Mouse (Mus musculus): ENCODE measurements at regions not wholly inside any gene's neighbourhood (a gene's known extent, or its start where the extent isn't known, plus 50 kb on each side); places are given as distances from the start of the nearest gene placed in this dataset.

DNA sequence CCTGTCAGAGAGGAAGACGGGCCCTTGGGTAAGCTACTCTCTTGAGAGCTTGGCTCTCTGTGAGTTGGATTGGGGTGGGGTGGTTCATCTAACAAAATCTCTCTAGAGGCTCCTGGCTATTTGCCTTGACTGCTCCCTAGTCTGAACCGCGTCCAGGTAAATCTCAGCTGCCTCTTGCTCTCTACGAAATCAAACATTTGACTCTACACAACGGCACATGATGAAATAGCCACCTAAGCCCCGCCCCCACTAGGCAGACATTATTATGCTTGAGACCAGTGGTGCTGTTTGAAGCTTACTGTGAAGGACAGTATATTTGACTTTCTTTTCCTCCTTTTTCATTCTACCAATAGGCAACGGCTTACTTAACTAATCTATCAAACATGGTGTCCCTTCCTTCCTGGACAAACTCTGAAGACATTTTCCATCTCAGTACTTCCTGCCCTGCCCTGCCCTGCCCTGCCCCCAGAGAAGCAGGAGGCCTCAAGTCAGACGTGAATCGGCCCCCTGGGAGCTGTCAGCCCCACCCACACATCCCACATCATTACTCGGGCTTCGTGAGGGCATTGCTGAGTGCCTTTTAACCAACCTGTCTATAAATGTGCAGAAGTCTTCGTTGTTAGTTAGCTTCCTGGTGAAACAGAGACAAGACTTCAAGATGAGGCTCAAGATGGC is 103.4 kb upstream of the Rreb1 start:
- Histone ChIP-seq H3K4me3 (ENCODE audit: insufficient read depth, low read depth, low read length) (no peak overlapping the region), H3K4me1 (ENCODE audit: control insufficient read depth, insufficient read depth, low read length) (no peaks in the 10 kb centered on the region), H3K27ac (ENCODE audit: insufficient read depth, low read depth, low read length) (no peak overlapping the region)
- TF ChIP-seq POLR2A (IDR thresholded peaks at IDR 0.05; ENCODE audit: insufficient read depth, low read depth, low read length) (no peak), CTCF (IDR thresholded peaks at IDR 0.05; ENCODE audit: insufficient read depth, low read depth, low read length) (no peak)
- WGBS: 83% methylated on average over 12 of the region's 12 CpGs

DNA sequence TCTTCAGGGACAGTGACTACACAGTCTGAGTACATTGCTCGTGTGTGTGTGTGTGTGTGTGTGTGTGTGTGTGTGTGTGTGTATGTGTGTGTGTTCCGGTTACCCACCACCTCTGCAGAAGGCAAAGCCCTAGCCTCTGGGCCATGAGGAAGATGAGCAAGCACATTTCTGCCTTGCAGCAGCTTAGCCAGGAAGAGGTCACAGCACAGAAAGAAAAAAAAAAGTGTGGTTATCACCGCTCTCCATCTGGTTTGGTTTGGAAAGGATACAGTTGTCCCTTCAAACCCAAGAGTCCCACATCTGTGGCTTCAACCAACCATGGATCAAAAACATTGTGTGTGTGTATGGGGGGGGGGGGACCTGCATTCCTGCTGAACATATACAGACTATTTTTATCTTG is 102.5 kb upstream of the Rreb1 start:
- H3K4me3 ChIP-seq (ENCODE audit: insufficient read depth, low read depth, low read length): no peak overlapping the region
- H3K4me1 ChIP-seq (ENCODE audit: control insufficient read depth, insufficient read depth, low read length): no peaks in the 10 kb centered on the region
- H3K27ac ChIP-seq (ENCODE audit: insufficient read depth, low read depth, low read length): no peak overlapping the region
- 95% methylated on average over 3 of the region's 3 CpGs for WGBS
- TF ChIP-seq CTCF (IDR thresholded peaks at IDR 0.05; ENCODE audit: insufficient read depth, low read depth, low read length): no peak
- no peak for TF ChIP-seq POLR2A (IDR thresholded peaks at IDR 0.05; ENCODE audit: insufficient read depth, low read depth, low read length)

GRCm38 (mm10) chr13:37676912-37677311 is 101.3 kb upstream of the Rreb1 start:
- H3K4me3 ChIP-seq (ENCODE audit: insufficient read depth, low read depth, low read length): no peak overlapping the region
- 90% methylated on average over 6 of the region's 6 CpGs for WGBS
- no peak for TF ChIP-seq CTCF (IDR thresholded peaks at IDR 0.05; ENCODE audit: insufficient read depth, low read depth, low read length)
- no peak for TF ChIP-seq POLR2A (IDR thresholded peaks at IDR 0.05; ENCODE audit: insufficient read depth, low read depth, low read length)

GRCm38 (mm10) chr13:37678251-37678650 is 99.9 kb upstream of the Rreb1 start:
- H3K27ac ChIP-seq (ENCODE audit: insufficient read depth, low read depth, low read length): no peak overlapping the region
- 83% methylated on average over 12 of the region's 12 CpGs for WGBS
- no peaks in the 10 kb centered on the region for H3K4me1 ChIP-seq (ENCODE audit: control insufficient read depth, insufficient read depth, low read length)
- TF ChIP-seq POLR2A (IDR thresholded peaks at IDR 0.05; ENCODE audit: insufficient read depth, low read depth, low read length) (no peak), CTCF (IDR thresholded peaks at IDR 0.05; ENCODE audit: insufficient read depth, low read depth, low read length) (no peak)
- H3K4me3 ChIP-seq (ENCODE audit: insufficient read depth, low read depth, low read length): no peak overlapping the region

More at GRCm38 (mm10) chr13:37676912-37677311, 101.3 kb upstream of the Rreb1 start:
- Histone ChIP-seq H3K4me1 (ENCODE audit: control insufficient read depth, insufficient read depth, low read length) (no peaks in the 10 kb centered on the region), H3K27ac (ENCODE audit: insufficient read depth, low read depth, low read length) (no peak overlapping the region)

DNA sequence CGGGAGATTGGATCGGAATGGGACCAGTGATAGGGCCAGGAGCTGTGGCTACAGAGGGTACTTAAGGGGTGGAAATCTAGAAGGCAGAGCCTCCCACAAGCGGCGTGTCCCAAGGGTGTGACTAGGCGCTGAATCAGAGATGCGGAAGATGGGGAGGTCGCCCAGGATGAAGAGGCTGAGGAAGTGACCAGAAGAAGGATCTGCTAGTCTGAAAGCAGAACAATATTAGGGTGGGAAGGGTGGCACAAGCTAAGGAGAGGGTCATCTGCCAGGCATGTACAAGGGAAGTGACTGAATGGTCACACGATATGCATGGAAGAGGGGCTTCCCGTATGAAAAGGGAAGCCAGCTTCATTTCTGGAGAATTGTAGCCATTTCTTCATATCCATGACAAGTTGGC is 99.4 kb upstream of the Rreb1 start:
- no peak for TF ChIP-seq POLR2A (IDR thresholded peaks at IDR 0.05; ENCODE audit: insufficient read depth, low read depth, low read length)
- TF ChIP-seq CTCF (IDR thresholded peaks at IDR 0.05; ENCODE audit: insufficient read depth, low read depth, low read length): no peak
- H3K4me1 ChIP-seq (ENCODE audit: control insufficient read depth, insufficient read depth, low read length): no peaks in the 10 kb centered on the region
- 97% methylated on average over 9 of the region's 9 CpGs for WGBS
- no peak overlapping the region for H3K4me3 ChIP-seq (ENCODE audit: insufficient read depth, low read depth, low read length)
- H3K27ac ChIP-seq (ENCODE audit: insufficient read depth, low read depth, low read length): no peak overlapping the region

GRCm38 (mm10) chr13:37680837-37681619 is 97.2 kb upstream of the Rreb1 start:
- WGBS: 69% methylated on average over 4 of the region's 4 CpGs
- no peak overlapping the region for H3K27ac ChIP-seq (ENCODE audit: insufficient read depth, low read depth, low read length)
- no peak overlapping the region for H3K4me3 ChIP-seq (ENCODE audit: insufficient read depth, low read depth, low read length)
- TF ChIP-seq POLR2A (IDR thresholded peaks at IDR 0.05; ENCODE audit: insufficient read depth, low read depth, low read length): no peak
- TF ChIP-seq CTCF (IDR thresholded peaks at IDR 0.05; ENCODE audit: insufficient read depth, low read depth, low read length): no peak
- no peaks in the 10 kb centered on the region for H3K4me1 ChIP-seq (ENCODE audit: control insufficient read depth, insufficient read depth, low read length)

DNA sequence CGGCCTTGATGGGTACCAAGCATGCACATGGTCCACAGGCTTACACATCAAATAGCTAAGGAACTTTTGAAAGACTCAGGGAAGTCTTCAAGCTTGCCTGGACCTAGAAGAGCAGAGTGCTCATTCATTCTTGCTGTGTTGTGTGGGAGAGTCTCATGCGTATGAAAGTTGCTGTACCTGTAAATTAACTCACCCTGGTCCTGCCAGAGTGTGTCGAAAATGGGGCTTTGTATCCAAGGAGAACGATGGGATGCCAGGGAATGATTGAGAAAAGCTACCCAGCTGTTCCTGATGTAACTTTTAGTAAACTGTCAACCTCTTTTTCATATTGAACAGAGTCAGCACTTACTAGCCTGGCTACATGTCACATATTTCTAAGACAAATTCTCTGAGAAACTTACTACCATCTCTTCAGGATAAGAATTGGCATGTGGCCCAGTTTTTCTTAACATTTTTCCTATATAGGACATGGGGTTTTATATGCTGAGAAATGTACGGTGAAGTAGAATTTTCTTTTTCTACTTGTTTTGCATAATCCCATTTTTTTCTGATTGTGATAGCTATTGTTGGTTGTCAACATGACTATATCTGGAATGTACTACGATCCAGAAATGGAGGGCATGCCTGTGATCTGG is 95.0 kb upstream of the Rreb1 start:
- H3K4me3 ChIP-seq (ENCODE audit: insufficient read depth, low read depth, low read length): no peak overlapping the region
- 86% methylated on average over 6 of the region's 6 CpGs for WGBS

GRCm38 (mm10) chr13:37685617-37686016 is 92.6 kb upstream of the Rreb1 start:
- no peaks in the 10 kb centered on the region for H3K4me1 ChIP-seq (ENCODE audit: control insufficient read depth, insufficient read depth, low read length)
- H3K4me3 ChIP-seq (ENCODE audit: insufficient read depth, low read depth, low read length): no peak overlapping the region
- WGBS: 81% methylated on average over 2 of the region's 2 CpGs
- no peak overlapping the region for H3K27ac ChIP-seq (ENCODE audit: insufficient read depth, low read depth, low read length)
- TF ChIP-seq POLR2A (IDR thresholded peaks at IDR 0.05; ENCODE audit: insufficient read depth, low read depth, low read length) (no peak), CTCF (IDR thresholded peaks at IDR 0.05; ENCODE audit: insufficient read depth, low read depth, low read length) (no peak)

More for the DNA sequence above, 95.0 kb upstream of the Rreb1 start:
- no peaks in the 10 kb centered on the region for H3K4me1 ChIP-seq (ENCODE audit: control insufficient read depth, insufficient read depth, low read length)
- TF ChIP-seq POLR2A (IDR thresholded peaks at IDR 0.05; ENCODE audit: insufficient read depth, low read depth, low read length) (no peak), CTCF (IDR thresholded peaks at IDR 0.05; ENCODE audit: insufficient read depth, low read depth, low read length) (no peak)
- no peak overlapping the region for H3K27ac ChIP-seq (ENCODE audit: insufficient read depth, low read depth, low read length)

- Histone ChIP-seq H3K27ac (ENCODE audit: insufficient read depth, low read depth, low read length) (no peak overlapping the region), H3K4me1 (ENCODE audit: control insufficient read depth, insufficient read depth, low read length) (no peaks in the 10 kb centered on the region), H3K4me3 (ENCODE audit: insufficient read depth, low read depth, low read length) (no peak overlapping the region)
- 56% methylated on average over 2 of the region's 2 CpGs for WGBS
- no peak for TF ChIP-seq POLR2A (IDR thresholded peaks at IDR 0.05; ENCODE audit: insufficient read depth, low read depth, low read length)
- TF ChIP-seq CTCF (IDR thresholded peaks at IDR 0.05; ENCODE audit: insufficient read depth, low read depth, low read length): no peak
Measured at GRCm38 (mm10) chr13:37686109-37686508, 92.1 kb upstream of the Rreb1 start.

Measured in olfactory bulb, adult 2 months (tissue).